Mouse (Mus musculus) stomach, embryonic 16.5 days (tissue): ENCODE results near the gene Meis2. TPM values are rescaled to one million over a fixed set of nuclear protein-coding genes. Genes with fewer than 3 reads are reported as not detected.

Experiments
- ATAC-seq: fragments of 200-750 bp; cut with Nextera tagmentation; 2 replicates; pipeline ENCODE4 v1.8.0; 2017; ENCODE audit warnings: moderate number of reproducible peaks, moderate TSS enrichment; ENCODE audit not compliant: insufficient read depth, low FRiP score
- H3K27ac ChIP-seq: fragments of 300-500 bp; sonication (generic); 2 replicates; pipeline ENCODE4 v1.5.1; 2014; ENCODE audit warnings: low read length
- H3K27me3 ChIP-seq: fragments of 300-500 bp; sonication (generic); 2 replicates; pipeline ENCODE4 v1.6.1; 2014; ENCODE audit warnings: low read length, control low read depth, mixed read lengths; ENCODE audit not compliant: control insufficient read depth, insufficient read depth
- H3K36me3 ChIP-seq: fragments of 300-500 bp; sonication (generic); 2 replicates; pipeline ENCODE4 v1.6.1; 2014; ENCODE audit warnings: low read length; ENCODE audit not compliant: control insufficient read depth, insufficient read depth
- H3K4me1 ChIP-seq: fragments of 300-500 bp; sonication (generic); 2 replicates; pipeline ENCODE4 v1.6.1; 2014; ENCODE audit warnings: low read length, control low read depth, mixed read lengths; ENCODE audit not compliant: control insufficient read depth, insufficient read depth
- H3K4me2 ChIP-seq: fragments of 300-500 bp; sonication (generic); 2 replicates; pipeline ENCODE4 v1.6.1; 2014; ENCODE audit warnings: low read depth, low read length, mixed read lengths
- H3K4me3 ChIP-seq: fragments of 300-500 bp; sonication (generic); replicated peaks from 2 replicates; pipeline ENCODE4 v1.5.1; 2014; ENCODE audit warnings: mild to moderate bottlenecking, low read length
- H3K9ac ChIP-seq: fragments of 300-500 bp; sonication (generic); 2 replicates; pipeline ENCODE4 v1.6.1; 2014; ENCODE audit warnings: low read length
- H3K9me3 ChIP-seq: fragments of 300-500 bp; sonication (generic); replicated peaks from 2 replicates; pipeline ENCODE4 v1.6.1; 2016; ENCODE audit warnings: low read length, control low read depth; ENCODE audit not compliant: control insufficient read depth
- WGBS: fragments of 180-500 bp; shearing (Covaris S2); extraction: QIAGEN DNeasy Blood & Tissue Kit; methylation state at CpG from one replicate; pipeline ENCODE4 v1.1.7; 2014; 5-methylcytosine and 5-hydroxymethylcytosine counted together
- polyA plus RNA-seq: library from polyadenylated mRNA; unstranded; fragments of >200 nt; fragmentation: Nextera tagmentation; extraction: Ambion mirVana; gene quantifications from 2 replicates; pipeline ENCODE4 v1.2.1, GENCODE M21; 2015

The Meis2 gene
- polyA plus RNA-seq, 1 experiment from 2014 or later, result 43.3 TPM

DNA sequence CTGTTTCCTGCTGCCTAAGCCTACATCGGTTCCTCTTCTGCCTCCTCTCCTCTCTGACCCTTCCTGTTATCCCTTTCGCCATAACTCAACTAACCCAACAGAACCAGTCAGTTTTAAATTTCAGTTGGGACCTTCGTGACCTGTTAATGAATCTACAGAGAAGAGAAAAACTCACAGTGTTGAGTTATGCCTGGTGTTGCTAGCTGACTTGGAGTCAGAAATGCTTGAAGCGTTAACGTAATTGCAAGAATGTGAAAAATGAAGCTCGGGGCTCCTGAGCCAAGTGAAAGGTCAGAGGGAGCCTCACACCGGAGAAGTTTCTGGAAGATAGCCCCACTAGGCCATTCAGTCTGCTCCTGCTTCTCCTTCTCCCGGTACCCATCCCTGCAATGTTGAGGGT lies 18.3 kb downstream of the Meis2 start:
- peaks cover 27% of the 10 kb centered on the region for H3K4me1 ChIP-seq
- H3K9me3 ChIP-seq, result no peaks in the 10 kb centered on the region
- no peaks in the 10 kb centered on the region for H3K27me3 ChIP-seq
- no peaks in the 10 kb centered on the region for H3K36me3 ChIP-seq
- H3K27ac ChIP-seq, result peak overlapping the region; percentile 63
- no peak overlapping the region for H3K9ac ChIP-seq
- no peak overlapping the region for H3K4me2 ChIP-seq
- H3K4me3 ChIP-seq, result no peak overlapping the region
- ATAC-seq, result no peak
- WGBS, result 32% methylated on average over 8 of the region's 8 CpGs

DNA sequence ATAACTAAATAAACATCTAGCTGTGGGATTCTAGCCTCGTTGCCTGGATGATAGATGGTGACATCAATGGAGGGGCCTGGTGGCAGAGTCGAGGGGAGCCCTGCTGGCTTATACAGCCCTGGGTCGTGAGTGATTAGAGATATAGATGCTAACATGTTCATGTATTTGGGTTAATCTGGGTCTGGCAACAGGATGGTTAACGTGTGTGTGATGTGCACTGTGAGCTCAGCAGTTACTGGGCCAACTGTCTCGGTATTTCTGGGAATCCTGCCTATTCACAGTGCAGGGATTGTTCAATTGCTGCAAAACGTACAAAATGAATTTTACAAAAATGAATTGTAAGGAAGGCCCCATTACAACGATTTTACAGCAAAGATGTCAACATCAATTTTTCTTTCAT lies 20.6 kb downstream of the Meis2 start:
- H3K9me3 ChIP-seq, result no peaks in the 10 kb centered on the region
- H3K4me3 ChIP-seq, result no peak overlapping the region
- no peak overlapping the region; the same call in 1 of the 2 replicates for H3K27ac ChIP-seq
- H3K4me2 ChIP-seq, result no peak overlapping the region
- no peak overlapping the region for H3K9ac ChIP-seq
- no peaks in the 10 kb centered on the region for H3K27me3 ChIP-seq
- peak; percentile 31; the same call in 1 of the 2 replicates for ATAC-seq
- peaks cover 22% of the 10 kb centered on the region for H3K4me1 ChIP-seq
- no peaks in the 10 kb centered on the region for H3K36me3 ChIP-seq
- WGBS, result 27% methylated on average over 7 of the region's 7 CpGs

DNA sequence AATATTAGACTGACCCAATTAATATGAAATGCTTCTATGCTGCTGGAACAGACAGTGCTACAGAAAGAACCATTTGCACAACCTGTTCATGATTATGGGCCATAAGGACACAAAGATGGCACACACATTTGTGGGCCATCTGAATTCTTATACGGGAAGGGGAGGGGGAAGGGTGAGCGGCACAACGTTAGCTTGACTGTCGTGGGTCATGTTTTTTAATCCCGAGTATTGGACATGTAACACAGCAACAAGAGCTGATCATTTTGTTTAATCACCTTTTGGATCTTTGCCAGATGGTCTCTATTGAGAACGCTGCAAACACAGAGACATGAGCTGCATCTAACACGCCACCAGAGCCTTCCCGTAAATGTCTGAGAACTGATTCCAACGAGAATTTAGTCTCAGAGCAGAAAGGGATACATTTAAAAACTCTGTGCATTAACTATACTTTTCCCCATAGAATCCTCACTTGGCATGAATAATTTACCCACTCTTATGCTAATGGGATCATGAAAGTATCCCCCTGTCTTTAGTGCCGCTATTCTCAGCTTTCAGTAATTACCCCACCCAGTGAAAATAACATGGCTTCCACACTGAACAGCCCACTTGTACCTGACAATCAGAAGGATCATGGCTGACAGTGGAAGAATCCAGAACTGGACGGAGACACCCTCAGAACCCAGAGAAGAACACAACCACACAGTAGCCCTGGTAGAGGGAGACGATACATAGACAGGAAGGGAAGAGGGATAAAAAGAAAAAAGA lies 22.5 kb downstream of the Meis2 start:
- H3K9me3 ChIP-seq, result no peaks in the 10 kb centered on the region
- H3K4me3 ChIP-seq, result no peak overlapping the region
- no peaks in the 10 kb centered on the region for H3K27me3 ChIP-seq
- no peak for ATAC-seq
- no peak overlapping the region for H3K4me2 ChIP-seq
- WGBS, result 73% methylated on average over 12 of the region's 12 CpGs
- H3K27ac ChIP-seq, result no peak overlapping the region
- peaks cover 1% of the 10 kb centered on the region; the same call in 1 of the 2 replicates for H3K36me3 ChIP-seq
- no peak overlapping the region for H3K9ac ChIP-seq
- peaks cover 15% of the 10 kb centered on the region for H3K4me1 ChIP-seq

DNA sequence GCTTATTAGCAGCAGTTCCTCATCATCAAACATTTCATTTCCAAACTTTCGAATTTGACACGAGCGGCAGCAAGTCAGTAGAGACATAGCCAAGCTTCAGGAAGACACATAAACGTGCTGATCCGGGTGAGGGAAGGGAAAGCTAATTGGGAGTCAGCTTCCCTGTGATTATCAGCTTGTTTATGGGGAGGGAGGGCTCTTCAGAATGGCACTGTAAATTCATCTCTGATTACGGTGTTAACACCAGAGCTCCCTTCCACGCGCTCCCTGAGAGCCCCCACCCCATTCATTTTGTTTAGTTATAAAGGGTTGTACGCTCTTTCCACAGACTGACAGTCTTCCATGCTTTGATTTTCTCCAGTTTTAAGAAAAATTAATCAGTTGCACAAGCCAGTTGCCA lies 23.2 kb downstream of the Meis2 start:
- no peaks in the 10 kb centered on the region for H3K9me3 ChIP-seq
- no peak overlapping the region for H3K4me3 ChIP-seq
- H3K27ac ChIP-seq, result no peak overlapping the region
- no peak overlapping the region for H3K9ac ChIP-seq
- no peak overlapping the region for H3K4me2 ChIP-seq
- H3K4me1 ChIP-seq, result peaks cover 12% of the 10 kb centered on the region
- WGBS, result 67% methylated on average over 9 of the region's 9 CpGs
- H3K27me3 ChIP-seq, result no peaks in the 10 kb centered on the region
- no peak for ATAC-seq
- peaks cover 3% of the 10 kb centered on the region; the same call in 1 of the 2 replicates for H3K36me3 ChIP-seq

DNA sequence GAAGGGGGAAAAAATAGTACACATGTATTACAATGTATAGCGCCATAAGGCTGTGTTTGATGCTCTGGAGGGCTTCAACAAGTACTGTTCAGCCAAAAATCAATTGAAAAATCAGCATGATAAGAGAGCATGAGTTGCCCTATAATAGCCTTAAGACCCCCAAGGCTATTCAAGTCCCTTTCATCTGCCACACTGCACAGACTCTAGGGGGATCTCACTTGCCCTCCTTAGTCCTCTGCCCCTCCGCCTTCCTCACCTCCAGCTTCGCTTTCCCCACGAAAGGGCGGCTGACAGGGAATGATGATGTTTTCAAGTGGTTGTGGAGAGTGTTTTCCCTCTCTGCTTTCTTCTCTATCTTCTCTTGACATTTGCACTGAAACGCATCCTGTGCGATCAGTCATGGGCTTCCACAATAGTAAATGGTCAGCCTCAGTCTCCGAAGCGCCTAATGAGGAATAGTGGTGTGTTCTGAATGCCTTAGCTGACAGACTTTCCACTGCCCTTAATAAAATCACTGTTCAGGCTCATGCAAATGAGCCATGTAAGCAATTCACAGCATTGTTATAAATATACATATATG lies 23.9 kb downstream of the Meis2 start:
- H3K4me1 ChIP-seq, result peaks cover 6% of the 10 kb centered on the region
- H3K4me3 ChIP-seq, result no peak overlapping the region
- H3K9me3 ChIP-seq, result no peaks in the 10 kb centered on the region
- peaks cover 3% of the 10 kb centered on the region; the same call in 1 of the 2 replicates for H3K36me3 ChIP-seq
- no peak overlapping the region for H3K9ac ChIP-seq
- H3K4me2 ChIP-seq, result no peak overlapping the region
- H3K27me3 ChIP-seq, result no peaks in the 10 kb centered on the region
- H3K27ac ChIP-seq, result no peak overlapping the region
- WGBS, result 79% methylated on average over 9 of the region's 9 CpGs
- ATAC-seq, result no peak

DNA sequence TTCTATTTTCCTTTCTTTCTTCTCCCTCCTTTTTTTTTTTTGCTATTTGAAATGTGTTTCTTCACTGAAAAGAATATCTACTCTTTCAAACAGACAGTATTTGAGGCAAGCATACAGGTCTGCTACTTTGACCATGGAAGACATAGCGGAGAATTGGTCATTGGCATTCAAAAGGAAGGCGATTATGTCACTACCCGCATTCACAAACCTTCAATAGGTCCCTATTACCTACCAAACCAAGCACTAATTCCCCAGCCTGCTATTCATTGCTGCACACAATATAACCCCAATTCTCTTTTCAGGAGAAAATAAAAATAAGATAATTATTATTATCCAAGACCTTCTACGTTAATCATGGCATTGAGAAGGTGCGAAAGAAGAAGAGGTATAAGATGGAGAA lies 30.3 kb downstream of the Meis2 start:
- Histone ChIP-seq H3K27ac (no peak overlapping the region), H3K27me3 (no peaks in the 10 kb centered on the region), H3K9ac (no peak overlapping the region), H3K4me3 (no peak overlapping the region), H3K36me3 (peaks cover 6% of the 10 kb centered on the region; the same call in 1 of the 2 replicates), H3K4me1 (no peaks in the 10 kb centered on the region), H3K4me2 (no peak overlapping the region), H3K9me3 (no peaks in the 10 kb centered on the region)
- 92% methylated on average over 5 of the region's 5 CpGs for WGBS
- ATAC-seq, result no peak

DNA sequence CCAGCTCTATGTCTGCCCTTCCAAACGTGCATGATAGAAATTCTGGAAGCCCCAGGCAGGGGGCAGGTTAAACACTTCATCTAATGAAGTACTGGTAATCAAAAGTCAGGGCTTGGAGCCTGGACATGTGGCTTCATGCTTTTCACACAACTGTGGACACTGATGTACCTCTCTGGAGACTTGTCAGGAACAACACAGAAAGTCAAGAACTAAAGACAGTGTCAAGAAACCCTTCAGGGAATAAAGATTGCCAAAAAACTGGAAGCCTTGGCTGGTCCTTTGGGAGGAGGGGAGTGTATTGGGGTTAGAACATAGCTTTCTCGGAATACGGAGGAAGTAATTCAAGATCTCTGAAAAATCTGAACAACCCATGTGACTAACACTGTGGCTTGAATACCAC lies 37.5 kb downstream of the Meis2 start:
- Histone ChIP-seq H3K9me3 (no peaks in the 10 kb centered on the region), H3K9ac (no peak overlapping the region), H3K27me3 (no peaks in the 10 kb centered on the region), H3K4me1 (no peaks in the 10 kb centered on the region), H3K36me3 (peaks cover 12% of the 10 kb centered on the region; the same call in 1 of the 2 replicates), H3K4me2 (no peak overlapping the region), H3K27ac (no peak overlapping the region), H3K4me3 (no peak overlapping the region)
- 61% methylated on average over 3 of the region's 3 CpGs for whole genome bisulfite sequencing
- no peak for ATAC-seq

DNA sequence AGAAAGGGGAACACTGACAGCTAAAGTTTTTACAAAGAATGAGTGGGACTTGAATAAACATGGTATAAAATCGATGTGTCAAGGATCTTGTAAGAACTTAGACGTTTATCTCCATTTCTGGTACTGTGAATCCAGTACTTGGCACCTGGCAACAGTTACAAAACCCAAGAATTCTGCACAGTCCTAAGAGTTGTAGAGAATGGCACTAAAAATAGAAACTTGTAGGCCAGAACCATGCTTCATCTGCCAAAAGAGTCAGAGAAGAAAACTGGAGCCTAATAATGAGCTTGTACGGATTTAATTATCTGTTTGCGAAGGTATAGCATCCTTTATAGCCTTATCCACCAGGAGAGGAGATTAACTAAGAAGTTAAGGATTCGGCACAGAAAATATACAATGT lies 42.8 kb downstream of the Meis2 start:
- H3K4me2 ChIP-seq, result no peak overlapping the region
- H3K9me3 ChIP-seq, result no peaks in the 10 kb centered on the region
- H3K27ac ChIP-seq, result no peak overlapping the region
- H3K27me3 ChIP-seq, result no peaks in the 10 kb centered on the region
- H3K4me3 ChIP-seq, result no peak overlapping the region
- no peak overlapping the region for H3K9ac ChIP-seq
- no peak for ATAC-seq
- 80% methylated on average over 5 of the region's 5 CpGs for WGBS
- H3K36me3 ChIP-seq, result peaks cover 7% of the 10 kb centered on the region; the same call in 1 of the 2 replicates
- H3K4me1 ChIP-seq, result peaks cover 31% of the 10 kb centered on the region

DNA sequence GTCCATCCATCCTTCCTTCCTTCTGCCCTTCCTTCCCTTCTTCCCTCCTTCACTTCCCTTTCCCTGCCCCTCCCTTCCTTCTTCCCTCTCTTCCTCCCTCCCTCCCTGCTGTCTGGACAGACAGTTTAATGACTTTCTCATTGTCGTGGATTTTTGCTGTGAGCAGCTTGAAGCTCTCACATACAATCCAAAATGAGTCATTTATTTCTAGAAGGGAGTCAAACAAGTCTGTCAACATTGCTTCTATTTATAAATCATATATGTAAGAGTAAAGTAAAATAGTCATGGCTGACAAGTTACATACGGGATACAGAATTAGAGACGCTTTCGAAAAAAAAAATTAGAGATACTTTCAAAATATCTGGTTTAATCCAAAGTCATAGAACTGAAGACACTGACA lies 43.7 kb downstream of the Meis2 start:
- Histone ChIP-seq H3K4me3 (no peak overlapping the region), H3K4me2 (no peak overlapping the region), H3K36me3 (peaks cover 7% of the 10 kb centered on the region; the same call in 1 of the 2 replicates), H3K9ac (no peak overlapping the region), H3K9me3 (no peaks in the 10 kb centered on the region), H3K27ac (peak overlapping the region; percentile 56), H3K27me3 (no peaks in the 10 kb centered on the region), H3K4me1 (peaks cover 31% of the 10 kb centered on the region)
- WGBS, result 37% methylated on average over 4 of the region's 4 CpGs
- ATAC-seq, result no peak
